Mouse (Mus musculus): ENCODE results near the gene Csf3. TPM values are rescaled to one million over a fixed set of nuclear protein-coding genes. Genes with fewer than 3 reads are reported as not detected.
"Not testable (repeated sequence)": the region's sequence is repeated elsewhere in the genome, so short reads cannot be mapped to it uniquely, and the experiment has no call there.

Gene Csf3
- not detected for total RNA-seq (2021)
- long read RNA-seq, experiment 1 = 0 reads
- long read RNA-seq, experiment 2 = 0 reads

- no peak within 1 kb of the TSS for H3K4me3 ChIP-seq
- intact Hi-C loops (cut with DNase I) = loop anchor here (2.0 kb wide), 1 partner anchor 128 kb away; no protein-coding TSS in a partner anchor
- TF ChIP-seq CTCF (IDR thresholded peaks at IDR 0.05) = no peak
- no peak within 1 kb of the TSS for H3K27ac ChIP-seq
- no peak for DNase-seq (ENCODE audit: extremely low spot score in 1 of 2, low spot score in 2 of 2)
Measured at GRCm38 (mm10) chr11:98701213-98701670, at the start of gene Csf3. TSS of gene Csf3 (plus strand) at chr11:98701263.

GRCm38 (mm10) chr11:98655076-98655475, 46.0 kb upstream of the Csf3 start:
- DNase-seq (ENCODE audit: extremely low spot score in 1 of 2, low spot score in 2 of 2); H3K4me3 ChIP-seq; H3K27ac ChIP-seq: not testable (repeated sequence)
- TF ChIP-seq CTCF (IDR thresholded peaks at IDR 0.05) = peak; percentile 48
- intact Hi-C loops (cut with DNase I) = loop anchor here (1.0 kb wide), 1 partner anchor 49 kb away; no protein-coding TSS in a partner anchor

GRCm38 (mm10) chr11:98660517-98660916, 40.5 kb upstream of the Csf3 start:
- DNase-seq (ENCODE audit: extremely low spot score in 1 of 2, low spot score in 2 of 2) = peak in 1 of 2 experiments; percentile 28
- intact Hi-C loops (cut with DNase I) = no loop called here
- Histone ChIP-seq H3K27ac (no peak overlapping the region), H3K4me3 (no peak overlapping the region)
- TF ChIP-seq CTCF (IDR thresholded peaks at IDR 0.05) = peak; percentile 79

- TF ChIP-seq CTCF (IDR thresholded peaks at IDR 0.05) = no peak
- intact Hi-C loops (cut with DNase I) = no loop called here
- Histone ChIP-seq H3K4me3 (no peak within 1 kb of the TSS), H3K27ac (no peak within 1 kb of the TSS)
- DNase-seq (ENCODE audit: extremely low spot score in 1 of 2, low spot score in 2 of 2) = no peak
Measured at GRCm38 (mm10) chr11:98664091-98664490, 37.0 kb upstream of the Csf3 start, which contains the start of gene Gsdma. TSS of gene Gsdma (plus strand) at chr11:98664351.

- Histone ChIP-seq H3K27ac (no peak overlapping the region), H3K4me3 (no peak overlapping the region)
- intact Hi-C loops (cut with DNase I) = no loop called here
- TF ChIP-seq CTCF (IDR thresholded peaks at IDR 0.05) = no peak
- no peak for DNase-seq (ENCODE audit: extremely low spot score in 1 of 2, low spot score in 2 of 2)
Measured at GRCm38 (mm10) chr11:98668984-98669383, 32.1 kb upstream of the Csf3 start.

- no peak for DNase-seq (ENCODE audit: extremely low spot score in 1 of 2, low spot score in 2 of 2)
- TF ChIP-seq CTCF (IDR thresholded peaks at IDR 0.05) = no peak
- Histone ChIP-seq H3K4me3 (no peak overlapping the region), H3K27ac (no peak overlapping the region)
- intact Hi-C loops (cut with DNase I) = no loop called here
Measured at GRCm38 (mm10) chr11:98671284-98671815, 29.7 kb upstream of the Csf3 start.

- no peak overlapping the region for H3K4me3 ChIP-seq
- no peak overlapping the region for H3K27ac ChIP-seq
- no peak for TF ChIP-seq CTCF (IDR thresholded peaks at IDR 0.05)
- intact Hi-C loops (cut with DNase I) = no loop called here
- no peak for DNase-seq (ENCODE audit: extremely low spot score in 1 of 2, low spot score in 2 of 2)
Measured at GRCm38 (mm10) chr11:98671857-98672256, 29.2 kb upstream of the Csf3 start.

- H3K4me3 ChIP-seq = no peak overlapping the region
- intact Hi-C loops (cut with DNase I) = no loop called here
- no peak overlapping the region for H3K27ac ChIP-seq
- DNase-seq (ENCODE audit: extremely low spot score in 1 of 2, low spot score in 2 of 2) = no peak
- TF ChIP-seq CTCF (IDR thresholded peaks at IDR 0.05) = no peak
Measured at GRCm38 (mm10) chr11:98672482-98672881, 28.6 kb upstream of the Csf3 start.

GRCm38 (mm10) chr11:98673136-98673535, 27.9 kb upstream of the Csf3 start:
- peak; percentile 31 to 41 for DNase-seq (ENCODE audit: extremely low spot score in 1 of 2, low spot score in 2 of 2)
- intact Hi-C loops (cut with DNase I); H3K4me3 ChIP-seq; H3K27ac ChIP-seq: not testable (repeated sequence)
- TF ChIP-seq CTCF (IDR thresholded peaks at IDR 0.05) = peak; percentile 46

GRCm38 (mm10) chr11:98675829-98676363, 25.2 kb upstream of the Csf3 start:
- Histone ChIP-seq H3K4me3 (no peak overlapping the region), H3K27ac (no peak overlapping the region)
- DNase-seq (ENCODE audit: extremely low spot score in 1 of 2, low spot score in 2 of 2) = no peak
- intact Hi-C loops (cut with DNase I) = loop anchor here (1.0 kb wide), 1 partner anchor 19 kb away; no protein-coding TSS in a partner anchor
- no peak for TF ChIP-seq CTCF (IDR thresholded peaks at IDR 0.05)

- DNase-seq (ENCODE audit: extremely low spot score in 1 of 2, low spot score in 2 of 2) = no peak
- TF ChIP-seq CTCF (IDR thresholded peaks at IDR 0.05) = no peak; the same call in 1 of the 2 replicates
- H3K27ac ChIP-seq = no peak overlapping the region
- no peak overlapping the region for H3K4me3 ChIP-seq
- intact Hi-C loops (cut with DNase I) = no loop called here
Measured at GRCm38 (mm10) chr11:98680023-98680422, 21.0 kb upstream of the Csf3 start.

- H3K27ac ChIP-seq; DNase-seq (ENCODE audit: extremely low spot score in 1 of 2, low spot score in 2 of 2); H3K4me3 ChIP-seq; intact Hi-C loops (cut with DNase I): not testable (repeated sequence)
Measured at GRCm38 (mm10) chr11:98680595-98680994, 20.5 kb upstream of the Csf3 start.

GRCm38 (mm10) chr11:98681186-98681585, 19.9 kb upstream of the Csf3 start:
- TF ChIP-seq CTCF (IDR thresholded peaks at IDR 0.05) = no peak
- intact Hi-C loops (cut with DNase I) = no loop called here
- DNase-seq (ENCODE audit: extremely low spot score in 1 of 2, low spot score in 2 of 2) = no peak
- H3K4me3 ChIP-seq = no peak overlapping the region
- no peak overlapping the region for H3K27ac ChIP-seq
